15 mouse cellular contexts compared by ENCODE assay signal in the genomic region with DNA sequence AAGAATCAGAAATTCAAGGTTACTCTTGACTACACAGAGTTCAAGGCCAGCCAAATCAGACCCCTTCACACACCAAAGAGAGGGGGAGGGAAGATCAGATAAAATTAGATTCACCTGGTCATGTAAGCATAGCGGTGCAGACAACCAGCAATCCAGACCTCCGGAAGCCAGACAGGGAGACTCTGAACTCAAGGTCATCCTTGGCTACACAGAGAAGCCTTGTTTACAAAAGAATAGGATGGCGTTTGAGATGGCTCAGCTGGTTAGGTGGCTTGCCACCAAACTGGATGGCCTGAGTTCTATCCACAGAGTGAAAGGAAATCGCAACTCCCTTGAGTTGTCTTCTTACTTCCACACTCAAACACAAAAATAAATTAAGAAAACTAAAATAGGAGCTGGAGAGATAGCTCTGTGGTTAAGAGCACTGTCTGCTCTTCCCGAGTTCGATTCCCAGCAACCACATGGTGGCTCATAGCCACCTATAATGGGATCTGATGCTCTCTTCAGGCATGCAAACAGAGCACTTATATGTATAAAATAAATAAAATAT. TPM values are rescaled to one million over a fixed set of nuclear protein-coding genes. Genes with fewer than 3 reads are reported as not detected.
DNase-seq lines count a peak whose midpoint lies in the region; ATAC-seq lines count a peak whose summit lies in the region.
"Had no signal": no experiment of that assay in that cellular context is flagged by ENCODE, and none has a peak within 500 bp of the region (broad histone marks: within the 10 kb centered on the region; RNA-seq: fewer than 3 reads in every experiment).

No protein-coding gene starts in this region.

- DNase-seq in heart, postnatal 4 days = no peak
- no peak for DNase-seq in midbrain, embryonic 14.5 days
- DNase-seq in liver, embryonic 11.5 days (ENCODE audit: low spot score) = no peak
- no peak for DNase-seq in gastrocnemius, postnatal 25 days
- DNase-seq in T-cell, adult 2 months (ENCODE audit: low spot score) = no peak
- DNase-seq in left cerebral cortex, postnatal 10 days (ENCODE audit: extremely low spot score in 1 of 2, low spot score in 2 of 2) = no peak
- DNase-seq: adrenal gland, postnatal 14 days; cerebellum, adult 18-20 months; gastrocnemius, postnatal 14 days; kidney, adult 2 months; lung, postnatal 14 days; right cerebral cortex, postnatal 4 days had no signal

- no peak overlapping the region for H3K4me2 ChIP-seq in heart, embryonic 14.5 days (ENCODE audit: low read length)
- H3K4me2 ChIP-seq in midbrain, embryonic 13.5 days (replicated peaks) = peak overlapping the region; percentile 87; the same call in 1 of the 2 replicates
- no peak overlapping the region; the same call in 1 of the 2 replicates for H3K4me2 ChIP-seq in midbrain, embryonic 14.5 days (ENCODE audit: low read length)
- peak overlapping the region; percentile 95; the same call in 1 of the 2 replicates for H3K4me2 ChIP-seq in liver, embryonic 11.5 days

- H3K9me3 ChIP-seq in heart, embryonic 14.5 days (ENCODE audit: control insufficient read depth, low read length) = no peaks in the 10 kb centered on the region
- no peaks in the 10 kb centered on the region for H3K9me3 ChIP-seq in midbrain, embryonic 13.5 days
- no peaks in the 10 kb centered on the region for H3K9me3 ChIP-seq in midbrain, embryonic 14.5 days (ENCODE audit: control insufficient read depth, low read length)
- H3K9me3 ChIP-seq in liver, embryonic 11.5 days (ENCODE audit: control insufficient read depth, low read length) = no peaks in the 10 kb centered on the region
- H3K9me3 ChIP-seq: embryonic facial prominence, embryonic 15.5 days had no signal

- H3K4me1 ChIP-seq in heart, embryonic 14.5 days (ENCODE audit: control insufficient read depth in 2 of 2, insufficient read depth in 2 of 2, low read length in 2 of 2) = peaks cover 3 to 6% of the 10 kb centered on the region in 2 experiments; a peak in 2 of 4 replicates
- H3K4me1 ChIP-seq in midbrain, embryonic 13.5 days (replicated peaks) = peaks cover 15% of the 10 kb centered on the region
- 0 out of 2 replicates have a peak, but pooled peaks cover 3% of the 10 kb centered on the region for H3K4me1 ChIP-seq in midbrain, embryonic 14.5 days (ENCODE audit: control insufficient read depth, insufficient read depth, low read length)
- H3K4me1 ChIP-seq in liver, embryonic 11.5 days (replicated peaks; ENCODE audit: control insufficient read depth, insufficient read depth, low read length) = 0 out of 2 replicates have a peak, but pooled peaks cover 2% of the 10 kb centered on the region

- no peak for ATAC-seq in heart, embryonic 14.5 days (ENCODE audit: insufficient number of reproducible peaks, insufficient read depth, low FRiP score, low read depth)
- peak; percentile 3 for ATAC-seq in midbrain, embryonic 13.5 days
- ATAC-seq in midbrain, embryonic 14.5 days (ENCODE audit: low FRiP score, low TSS enrichment) = no peak
- ATAC-seq in liver, embryonic 11.5 days (replicated peaks; ENCODE audit: low FRiP score) = no peak

- H3K36me3 ChIP-seq in heart, embryonic 14.5 days (ENCODE audit: control insufficient read depth, insufficient read depth, low read length) = peaks cover 26% of the 10 kb centered on the region
- peaks cover 22% of the 10 kb centered on the region for H3K36me3 ChIP-seq in midbrain, embryonic 13.5 days
- peaks cover 24% of the 10 kb centered on the region for H3K36me3 ChIP-seq in midbrain, embryonic 14.5 days (ENCODE audit: control insufficient read depth, insufficient read depth, low read length)
- peaks cover 6% of the 10 kb centered on the region; the same call in 1 of the 2 replicates for H3K36me3 ChIP-seq in liver, embryonic 11.5 days (ENCODE audit: control insufficient read depth, insufficient read depth, low read length)

- no peak overlapping the region for H3K4me3 ChIP-seq in heart, embryonic 14.5 days (ENCODE audit: control insufficient read depth in 1 of 2, insufficient read depth in 1 of 2, low read depth in 1 of 2, low read length in 2 of 2)
- no peak overlapping the region for H3K4me3 ChIP-seq in midbrain, embryonic 13.5 days (replicated peaks)
- no peak overlapping the region for H3K4me3 ChIP-seq in midbrain, embryonic 14.5 days (replicated peaks; ENCODE audit: low read depth, low read length)
- no peak overlapping the region for H3K4me3 ChIP-seq in liver, embryonic 11.5 days (ENCODE audit: low read depth, low read length)

- intact Hi-C loops in left cerebral cortex, postnatal 10 days (cut with DNase I) = loop anchor here (5.0 kb wide), 2 partner anchors 49 to 99 kb away; no protein-coding TSS in a partner anchor

- H3K27ac ChIP-seq in heart, embryonic 14.5 days (replicated peaks in 1 of 2; ENCODE audit: control insufficient read depth in 1 of 2, insufficient read depth in 1 of 2, low read depth in 2 of 2, low read length in 2 of 2) = no peak overlapping the region
- H3K27ac ChIP-seq in midbrain, embryonic 13.5 days = no peak overlapping the region
- no peak overlapping the region for H3K27ac ChIP-seq in midbrain, embryonic 14.5 days (replicated peaks; ENCODE audit: low read depth, low read length)
- no peak overlapping the region for H3K27ac ChIP-seq in liver, embryonic 11.5 days (ENCODE audit: low read depth, low read length)

- peak overlapping the region; percentile 11; the same call in 1 of the 2 replicates for H3K9ac ChIP-seq in heart, embryonic 14.5 days (ENCODE audit: low read length)
- no peak overlapping the region for H3K9ac ChIP-seq in midbrain, embryonic 13.5 days (replicated peaks)
- H3K9ac ChIP-seq in midbrain, embryonic 14.5 days (replicated peaks; ENCODE audit: low read length) = no peak overlapping the region
- no peak overlapping the region for H3K9ac ChIP-seq in liver, embryonic 11.5 days (ENCODE audit: low read depth, low read length)

- H3K27me3 ChIP-seq in heart, embryonic 14.5 days (ENCODE audit: control insufficient read depth, insufficient read depth, low read length) = no peaks in the 10 kb centered on the region
- H3K27me3 ChIP-seq in midbrain, embryonic 13.5 days = no peaks in the 10 kb centered on the region
- H3K27me3 ChIP-seq in midbrain, embryonic 14.5 days (ENCODE audit: control insufficient read depth, insufficient read depth, low read length) = no peaks in the 10 kb centered on the region
- H3K27me3 ChIP-seq in liver, embryonic 11.5 days (replicated peaks; ENCODE audit: control insufficient read depth, insufficient read depth, low read length) = no peaks in the 10 kb centered on the region
- H3K27me3 ChIP-seq: embryonic facial prominence, embryonic 15.5 days had no signal

- WGBS in heart, embryonic 14.5 days = 63% methylated on average over 6 of the region's 6 CpGs
- WGBS in midbrain, embryonic 13.5 days = 81% methylated on average over 6 of the region's 6 CpGs
- WGBS in midbrain, embryonic 14.5 days = 73% methylated on average over 6 of the region's 6 CpGs
- WGBS in liver, embryonic 11.5 days = 67% methylated on average over 6 of the region's 6 CpGs

RNA-seq across cellular contexts. Expression of gene Mrpl4, which starts 0.8 kb away (rescaled TPM):
- polyA plus RNA-seq in heart, embryonic 14.5 days (2014; fragmentation: Nextera tagmentation; extraction: Ambion mirVana) = 151 and 160 TPM in 2 replicates
- 10 to 100 TPM; 85.7 to 98.0 TPM for total RNA-seq in heart, postnatal 4 days (2021)
- 98.1 and 102 TPM in 2 replicates for polyA plus RNA-seq in midbrain, embryonic 13.5 days (2015; fragmentation: Nextera tagmentation; extraction: Ambion mirVana)
- 98.6 and 112 TPM in 2 replicates for polyA plus RNA-seq in midbrain, embryonic 14.5 days (2014; fragmentation: Nextera tagmentation; extraction: Ambion mirVana)
- polyA plus RNA-seq in liver, embryonic 11.5 days (2014; fragmentation: Nextera tagmentation; extraction: Ambion mirVana) = 138 and 145 TPM in 2 replicates
- total RNA-seq in gastrocnemius, postnatal 25 days (2021) = 10 to 100 TPM; 61.9 to 62.8 TPM
- total RNA-seq in left cerebral cortex, postnatal 10 days (2021) = 10 to 100 TPM; 53.3 to 56.0 TPM

RNA-seq across cellular contexts. Expression of gene Icam1, which starts 14.1 kb away (rescaled TPM):
- polyA plus RNA-seq in heart, embryonic 14.5 days (2014; fragmentation: Nextera tagmentation; extraction: Ambion mirVana) = 13.9 and 14.4 TPM in 2 replicates
- 1 to 10 TPM; 8.0 to 8.5 TPM for total RNA-seq in heart, postnatal 4 days (2021)
- 2.9 and 3.9 TPM in 2 replicates for polyA plus RNA-seq in midbrain, embryonic 13.5 days (2015; fragmentation: Nextera tagmentation; extraction: Ambion mirVana)
- 1.7 and 4.1 TPM in 2 replicates for polyA plus RNA-seq in midbrain, embryonic 14.5 days (2014; fragmentation: Nextera tagmentation; extraction: Ambion mirVana)
- polyA plus RNA-seq in liver, embryonic 11.5 days (2014; fragmentation: Nextera tagmentation; extraction: Ambion mirVana) = 12.2 and 13.0 TPM in 2 replicates
- total RNA-seq in gastrocnemius, postnatal 25 days (2021) = 1 to 10 TPM; 1.6 to 3.0 TPM
- 1 to 10 TPM; 3.1 to 3.3 TPM for total RNA-seq in left cerebral cortex, postnatal 10 days (2021)

RNA-seq across cellular contexts. Expression of gene S1pr2, which starts 25.1 kb away (rescaled TPM):
- 20.1 and 21.5 TPM in 2 replicates for polyA plus RNA-seq in heart, embryonic 14.5 days (2014; fragmentation: Nextera tagmentation; extraction: Ambion mirVana)
- 10 to 100 TPM in 1 of 2 experiments, 1 to 10 TPM in 1; 8.4 to 11.1 TPM for total RNA-seq in heart, postnatal 4 days (2021)
- polyA plus RNA-seq in midbrain, embryonic 13.5 days (2015; fragmentation: Nextera tagmentation; extraction: Ambion mirVana) = 8.5 and 9.5 TPM in 2 replicates
- 4.1 and 10.8 TPM in 2 replicates for polyA plus RNA-seq in midbrain, embryonic 14.5 days (2014; fragmentation: Nextera tagmentation; extraction: Ambion mirVana)
- polyA plus RNA-seq in liver, embryonic 11.5 days (2014; fragmentation: Nextera tagmentation; extraction: Ambion mirVana) = 15.2 and 16.8 TPM in 2 replicates
- 1 to 10 TPM; 2.3 to 3.6 TPM for total RNA-seq in gastrocnemius, postnatal 25 days (2021)
- 1 to 10 TPM; 1.5 to 1.6 TPM for total RNA-seq in left cerebral cortex, postnatal 10 days (2021)

RNA-seq across cellular contexts. Expression of gene Icam4, which starts 27.4 kb away (rescaled TPM):
- polyA plus RNA-seq in heart, embryonic 14.5 days (2014; fragmentation: Nextera tagmentation; extraction: Ambion mirVana) = 1.3 and 1.9 TPM in 2 replicates
- under 1 TPM; 0.27 to 0.93 TPM for total RNA-seq in heart, postnatal 4 days (2021)
- polyA plus RNA-seq in midbrain, embryonic 13.5 days (2015; fragmentation: Nextera tagmentation; extraction: Ambion mirVana) = 0.23 TPM in 2 replicates
- polyA plus RNA-seq in midbrain, embryonic 14.5 days (2014; fragmentation: Nextera tagmentation; extraction: Ambion mirVana) = not detected in 2 replicates
- polyA plus RNA-seq in liver, embryonic 11.5 days (2014; fragmentation: Nextera tagmentation; extraction: Ambion mirVana) = 146 and 147 TPM in 2 replicates
- 1 to 10 TPM; 1.0 to 1.6 TPM for total RNA-seq in gastrocnemius, postnatal 25 days (2021)
- under 1 TPM in 1 of 2 experiments, not detected in 1; 0.63 TPM for total RNA-seq in left cerebral cortex, postnatal 10 days (2021)

RNA-seq across cellular contexts. Expression of gene Icam5, which starts 30.1 kb away (rescaled TPM):
- 0.08 TPM in 1 of 2 replicates, not detected in the other for polyA plus RNA-seq in heart, embryonic 14.5 days (2014; fragmentation: Nextera tagmentation; extraction: Ambion mirVana)
- total RNA-seq in heart, postnatal 4 days (2021) = not detected
- polyA plus RNA-seq in midbrain, embryonic 13.5 days (2015; fragmentation: Nextera tagmentation; extraction: Ambion mirVana) = 0.32 and 0.34 TPM in 2 replicates
- 0.71 and 1.0 TPM in 2 replicates for polyA plus RNA-seq in midbrain, embryonic 14.5 days (2014; fragmentation: Nextera tagmentation; extraction: Ambion mirVana)
- polyA plus RNA-seq in liver, embryonic 11.5 days (2014; fragmentation: Nextera tagmentation; extraction: Ambion mirVana) = 0.37 and 0.44 TPM in 2 replicates
- not detected for total RNA-seq in gastrocnemius, postnatal 25 days (2021)
- total RNA-seq in left cerebral cortex, postnatal 10 days (2021) = 100 to 1,000 TPM; 204 to 220 TPM

Comparison
In these comparisons a context has a peak if more than half of its experiments do, and no peak if none do; other contexts are left out.
1. H3K4me2 ChIP-seq: peak in midbrain, embryonic 13.5 days (single experiment) and liver, embryonic 11.5 days (single experiment); none in heart, embryonic 14.5 days (single experiment) and midbrain, embryonic 14.5 days (single experiment).